ENCODE assay signal across 18 mouse cellular contexts in genomic region chr17:47568951-47569527, GRCm38 (mm10). TPM values are rescaled to one million over a fixed set of nuclear protein-coding genes. Genes with fewer than 3 reads are reported as not detected.
DNase-seq lines count a peak whose midpoint lies in the region; ATAC-seq and TF ChIP-seq lines count a peak whose summit lies in the region.
"Had no signal": no experiment of that assay in that cellular context is flagged by ENCODE, and none has a peak within 500 bp of the region (broad histone marks: within the 10 kb centered on the region; RNA-seq: fewer than 3 reads in every experiment).

No protein-coding gene starts in this region.

- no peak overlapping the region for H3K9ac ChIP-seq in midbrain, embryonic 11.5 days (ENCODE audit: low read length)
- H3K9ac ChIP-seq in midbrain, postnatal 0 days (replicated peaks; ENCODE audit: low read length, poor library complexity, severe bottlenecking), result no peak overlapping the region
- H3K9ac ChIP-seq in liver, postnatal 0 days (replicated peaks), result 0 out of 2 replicates have a peak overlapping the region, but pooled peaks have one; percentile 16
- H3K9ac ChIP-seq: embryonic facial prominence, embryonic 12.5 days; hindbrain, embryonic 14.5 days; lung, embryonic 15.5 days had no signal

- peak; percentile 36 for DNase-seq in embryo, embryonic 10 days (ENCODE audit: low spot score)
- no peak for DNase-seq in embryo, embryonic 9.5 days (ENCODE audit: extremely low spot score)
- DNase-seq in midbrain, embryonic 11.5 days (ENCODE audit: low spot score, missing footprints), result peak; percentile 86
- no peak for DNase-seq in midbrain, postnatal 0 days (ENCODE audit: low spot score)
- DNase-seq in embryo, embryonic 10.5 days (ENCODE audit: low spot score), result peak; percentile 44
- no peak for DNase-seq in liver, postnatal 0 days
- no peak for DNase-seq in thymus, postnatal 25 days
- DNase-seq: adrenal gland, adult 8-10 months; cerebellum, adult 9-10 months; gastrocnemius, postnatal 36 days; kidney, adult 8-10 months; kidney, postnatal 36 days; thymus, adult 18-20 months had no signal

- H3K9me3 ChIP-seq in midbrain, embryonic 11.5 days (ENCODE audit: control insufficient read depth, low read length), result no peaks in the 10 kb centered on the region
- no peaks in the 10 kb centered on the region for H3K9me3 ChIP-seq in midbrain, postnatal 0 days (ENCODE audit: low read length)
- no peaks in the 10 kb centered on the region for H3K9me3 ChIP-seq in liver, postnatal 0 days (ENCODE audit: low read length)
- H3K9me3 ChIP-seq: embryonic facial prominence, embryonic 12.5 days; limb, embryonic 10.5 days; lung, embryonic 15.5 days had no signal

- no peak overlapping the region for H3K27ac ChIP-seq in midbrain, embryonic 11.5 days (ENCODE audit: low read depth, low read length)
- H3K27ac ChIP-seq in midbrain, postnatal 0 days (ENCODE audit: low read depth, low read length), result no peak overlapping the region
- H3K27ac ChIP-seq in liver, postnatal 0 days (ENCODE audit: low read depth), result peak overlapping the region; percentile 62
- H3K27ac ChIP-seq: embryonic facial prominence, embryonic 12.5 days; hindbrain, embryonic 14.5 days; limb, embryonic 10.5 days; lung, embryonic 15.5 days had no signal

- ATAC-seq in midbrain, embryonic 11.5 days (ENCODE audit: low FRiP score), result peak; percentile 35; the same call in 1 of the 2 replicates
- no peak for ATAC-seq in midbrain, postnatal 0 days (ENCODE audit: low FRiP score)
- no peak for ATAC-seq in liver, postnatal 0 days
- ATAC-seq in megakaryocyte progenitor cell, adult 5-6 weeks (replicated peaks; ENCODE audit: poor library complexity), result no peak

- WGBS in midbrain, embryonic 11.5 days, result 53% methylated on average over 10 of the region's 10 CpGs
- 42% methylated on average over 10 of the region's 10 CpGs for WGBS in midbrain, postnatal 0 days
- WGBS in liver, postnatal 0 days (ENCODE audit: insufficient replicate concordance), result 85% methylated on average over 10 of the region's 10 CpGs

- no peaks in the 10 kb centered on the region for H3K27me3 ChIP-seq in midbrain, embryonic 11.5 days (ENCODE audit: control insufficient read depth, insufficient read depth, low read length)
- H3K27me3 ChIP-seq in midbrain, postnatal 0 days (ENCODE audit: insufficient read depth, low read length), result no peaks in the 10 kb centered on the region
- no peaks in the 10 kb centered on the region for H3K27me3 ChIP-seq in liver, postnatal 0 days (ENCODE audit: insufficient read depth, low read length)
- H3K27me3 ChIP-seq: embryonic facial prominence, embryonic 12.5 days; lung, embryonic 15.5 days had no signal

- no peak overlapping the region for H3K4me3 ChIP-seq in midbrain, embryonic 11.5 days (ENCODE audit: low read depth, low read length)
- no peak overlapping the region for H3K4me3 ChIP-seq in midbrain, postnatal 0 days (ENCODE audit: low read depth, low read length)
- H3K4me3 ChIP-seq in liver, postnatal 0 days (ENCODE audit: low read depth, low read length), result no peak overlapping the region
- H3K4me3 ChIP-seq: embryonic facial prominence, embryonic 12.5 days; limb, embryonic 10.5 days; lung, embryonic 15.5 days had no signal

- peaks cover 9% of the 10 kb centered on the region for H3K4me1 ChIP-seq in midbrain, embryonic 11.5 days (ENCODE audit: control insufficient read depth, insufficient read depth, low read length)
- no peaks in the 10 kb centered on the region for H3K4me1 ChIP-seq in midbrain, postnatal 0 days (ENCODE audit: insufficient read depth, low read length)
- peaks cover 20% of the 10 kb centered on the region for H3K4me1 ChIP-seq in liver, postnatal 0 days (ENCODE audit: insufficient read depth)
- H3K4me1 ChIP-seq: lung, embryonic 15.5 days had no signal

- no peak overlapping the region for H3K4me2 ChIP-seq in midbrain, embryonic 11.5 days
- H3K4me2 ChIP-seq in midbrain, postnatal 0 days (ENCODE audit: low read depth, low read length, poor library complexity, severe bottlenecking), result no peak overlapping the region
- peak overlapping the region; percentile 44 for H3K4me2 ChIP-seq in liver, postnatal 0 days (ENCODE audit: low read depth, low read length)
- H3K4me2 ChIP-seq: embryonic facial prominence, embryonic 12.5 days; hindbrain, embryonic 14.5 days; lung, embryonic 15.5 days had no signal

- H3K36me3 ChIP-seq in midbrain, embryonic 11.5 days (ENCODE audit: control insufficient read depth, insufficient read depth, low read length), result no peaks in the 10 kb centered on the region
- H3K36me3 ChIP-seq in midbrain, postnatal 0 days (ENCODE audit: insufficient read depth, low read length), result no peaks in the 10 kb centered on the region
- peaks cover 4% of the 10 kb centered on the region; the same call in 1 of the 2 replicates for H3K36me3 ChIP-seq in liver, postnatal 0 days (replicated peaks; ENCODE audit: insufficient read depth, low read length)
- H3K36me3 ChIP-seq: embryonic facial prominence, embryonic 12.5 days; limb, embryonic 10.5 days; lung, embryonic 15.5 days had no signal

- no peak for TF ChIP-seq CTCF in midbrain, postnatal 0 days (IDR thresholded peaks at IDR 0.05)
- TF ChIP-seq CTCF in liver, postnatal 0 days (IDR thresholded peaks at IDR 0.05; ENCODE audit: low read depth), result no peak

- TF ChIP-seq EP300 in liver, postnatal 0 days (IDR thresholded peaks at IDR 0.05; ENCODE audit: low read depth), result no peak

RNA-seq across cellular contexts. Expression of gene Bysl, which starts 42.3 kb away (rescaled TPM):
- 29.6 and 30.4 TPM in 2 replicates for polyA plus RNA-seq in midbrain, embryonic 11.5 days (2014; fragmentation: Nextera tagmentation; extraction: Ambion mirVana)
- 25.8 and 26.0 TPM in 2 replicates for total RNA-seq in midbrain, postnatal 0 days (2014; rRNA removed)
- 31.9 and 33.1 TPM in 2 replicates for polyA plus RNA-seq in midbrain, postnatal 0 days (2015; fragmentation: Nextera tagmentation; extraction: Ambion mirVana)
- 8.9 and 10.6 TPM in 2 replicates for polyA plus RNA-seq in liver, postnatal 0 days (2015; fragmentation: Nextera tagmentation; extraction: Ambion mirVana)
- 9.8 and 11.6 TPM in 2 replicates for total RNA-seq in megakaryocyte progenitor cell, adult 5-6 weeks (2015)
- total RNA-seq in megakaryocyte progenitor cell, adult 5-6 weeks (2017), result 15.4 and 16.0 TPM in 2 replicates

RNA-seq across cellular contexts. Expression of gene Med20, which starts 42.3 kb away (rescaled TPM):
- polyA plus RNA-seq in midbrain, embryonic 11.5 days (2014; fragmentation: Nextera tagmentation; extraction: Ambion mirVana), result 39.0 and 41.2 TPM in 2 replicates
- total RNA-seq in midbrain, postnatal 0 days (2014; rRNA removed), result 33.8 and 44.7 TPM in 2 replicates
- polyA plus RNA-seq in midbrain, postnatal 0 days (2015; fragmentation: Nextera tagmentation; extraction: Ambion mirVana), result 32.4 TPM in 2 replicates
- 13.5 and 14.4 TPM in 2 replicates for polyA plus RNA-seq in liver, postnatal 0 days (2015; fragmentation: Nextera tagmentation; extraction: Ambion mirVana)
- total RNA-seq in megakaryocyte progenitor cell, adult 5-6 weeks (2015), result 20.4 and 23.8 TPM in 2 replicates
- total RNA-seq in megakaryocyte progenitor cell, adult 5-6 weeks (2017), result 37.7 and 40.7 TPM in 2 replicates

RNA-seq across cellular contexts. Expression of gene Gm20517, which starts 42.4 kb away (rescaled TPM):
- 1.4 and 1.8 TPM in 2 replicates for polyA plus RNA-seq in midbrain, embryonic 11.5 days (2014; fragmentation: Nextera tagmentation; extraction: Ambion mirVana)
- total RNA-seq in midbrain, postnatal 0 days (2014; rRNA removed), result 3.2 and 8.0 TPM in 2 replicates
- 0.96 and 1.1 TPM in 2 replicates for polyA plus RNA-seq in midbrain, postnatal 0 days (2015; fragmentation: Nextera tagmentation; extraction: Ambion mirVana)
- polyA plus RNA-seq in liver, postnatal 0 days (2015; fragmentation: Nextera tagmentation; extraction: Ambion mirVana), result 0.79 and 0.82 TPM in 2 replicates
- total RNA-seq in megakaryocyte progenitor cell, adult 5-6 weeks (2015), result 0.56 and 2.2 TPM in 2 replicates
- total RNA-seq in megakaryocyte progenitor cell, adult 5-6 weeks (2017), result 3.4 and 3.6 TPM in 2 replicates

Comparison
In these comparisons a context has a peak if more than half of its experiments do, and no peak if none do; other contexts are left out.
1. DNase-seq: peak in embryo, embryonic 10 days (single experiment), midbrain, embryonic 11.5 days (single experiment) and embryo, embryonic 10.5 days (single experiment); none in embryo, embryonic 9.5 days (single experiment), midbrain, postnatal 0 days (single experiment), liver, postnatal 0 days (single experiment) and thymus, postnatal 25 days (single experiment).